Mouse (Mus musculus): ENCODE measurements around the gene Col10a1. TPM values are rescaled to one million over a fixed set of nuclear protein-coding genes. Genes with fewer than 3 reads are reported as not detected.

The Col10a1 gene
- polyA plus RNA-seq (2012; rRNA removed), result 0.02 and 0.04 TPM in 2 replicates

DNA sequence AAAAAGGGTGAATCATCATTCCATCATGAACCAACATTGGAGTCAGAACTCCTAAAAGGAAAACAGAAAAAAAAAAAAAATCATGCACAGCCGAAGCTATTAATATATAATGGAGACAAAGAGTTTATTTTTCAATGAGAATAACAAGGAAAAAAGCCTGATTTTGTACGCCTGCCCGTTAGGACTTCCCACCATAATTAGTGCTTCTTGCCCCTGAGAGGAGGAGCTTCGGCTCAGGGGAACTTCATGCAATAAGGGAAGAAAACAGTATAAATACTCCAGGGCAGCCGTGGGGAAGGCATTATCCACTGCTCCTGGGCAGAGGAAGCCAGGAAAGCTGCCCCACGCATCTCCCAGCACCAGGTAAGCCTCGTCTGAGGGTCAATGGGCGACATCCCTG, at the start of gene Col10a1:
Gene Col10a1, plus strand, starts transcription at position 301 of the 400 bp plus-strand sequence.
- no peak for TF ChIP-seq CTCF (IDR thresholded peaks at IDR 0.05; ENCODE audit: extremely low read depth, insufficient read depth, low read length)
- TF ChIP-seq POLR2A (IDR thresholded peaks at IDR 0.05; ENCODE audit: extremely low read depth, insufficient read depth, low read length), result no peak
- Histone ChIP-seq H3K27ac (ENCODE audit: insufficient read depth, low read length) (no peak within 1 kb of the TSS), H3K4me1 (ENCODE audit: control insufficient read depth, insufficient read depth, low read length) (no peaks in the 10 kb centered on the region), H3K4me3 (ENCODE audit: insufficient read depth, low read length) (no peak within 1 kb of the TSS)

- TF ChIP-seq POLR2A (IDR thresholded peaks at IDR 0.05; ENCODE audit: extremely low read depth, insufficient read depth, low read length) (no peak), CTCF (IDR thresholded peaks at IDR 0.05; ENCODE audit: extremely low read depth, insufficient read depth, low read length) (no peak)
- H3K4me1 ChIP-seq (ENCODE audit: control insufficient read depth, insufficient read depth, low read length), result no peaks in the 10 kb centered on the region
- no peak overlapping the region for H3K4me3 ChIP-seq (ENCODE audit: insufficient read depth, low read length)
- H3K27ac ChIP-seq (ENCODE audit: insufficient read depth, low read length), result no peak overlapping the region
These were observed 48.8 kb upstream of the Col10a1 start for GRCm38 (mm10) chr10:34341014-34341413.

DNA sequence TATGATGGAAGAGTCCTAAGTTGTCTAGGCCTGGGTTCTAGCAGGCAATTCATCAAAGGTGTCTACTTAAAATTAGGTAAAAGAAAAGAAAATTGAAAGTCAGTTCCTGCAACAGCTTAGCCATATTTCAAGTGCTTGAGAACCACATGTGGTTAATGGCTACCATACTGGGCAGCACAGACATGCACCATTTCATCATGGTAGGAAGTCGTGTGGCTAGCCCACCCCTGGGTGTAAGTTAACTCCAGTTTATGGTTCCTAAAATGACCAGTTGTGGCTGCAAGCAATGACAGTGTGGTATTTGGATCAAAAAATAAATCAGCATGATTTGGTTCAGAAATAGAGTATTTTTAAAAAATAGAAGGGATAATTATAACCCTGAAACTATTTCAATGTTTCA, 47.9 kb upstream of the Col10a1 start:
- Histone ChIP-seq H3K4me3 (ENCODE audit: insufficient read depth, low read length) (no peak overlapping the region), H3K27ac (ENCODE audit: insufficient read depth, low read length) (no peak overlapping the region), H3K4me1 (ENCODE audit: control insufficient read depth, insufficient read depth, low read length) (no peaks in the 10 kb centered on the region)
- TF ChIP-seq POLR2A (IDR thresholded peaks at IDR 0.05; ENCODE audit: extremely low read depth, insufficient read depth, low read length), result no peak
- TF ChIP-seq CTCF (IDR thresholded peaks at IDR 0.05; ENCODE audit: extremely low read depth, insufficient read depth, low read length), result no peak

GRCm38 (mm10) chr10:34352166-34352565, 37.6 kb upstream of the Col10a1 start:
- Histone ChIP-seq H3K27ac (ENCODE audit: insufficient read depth, low read length) (no peak overlapping the region), H3K4me1 (ENCODE audit: control insufficient read depth, insufficient read depth, low read length) (no peaks in the 10 kb centered on the region), H3K4me3 (ENCODE audit: insufficient read depth, low read length) (no peak overlapping the region)
- no peak for TF ChIP-seq CTCF (IDR thresholded peaks at IDR 0.05; ENCODE audit: extremely low read depth, insufficient read depth, low read length)

- TF ChIP-seq POLR2A (IDR thresholded peaks at IDR 0.05; ENCODE audit: extremely low read depth, insufficient read depth, low read length), result no peak
These were observed 31.5 kb upstream of the Col10a1 start for GRCm38 (mm10) chr10:34358263-34358662.

GRCm38 (mm10) chr10:34363756-34364155, 26.0 kb upstream of the Col10a1 start:
- Histone ChIP-seq H3K4me3 (ENCODE audit: insufficient read depth, low read length) (no peak overlapping the region), H3K4me1 (ENCODE audit: control insufficient read depth, insufficient read depth, low read length) (no peaks in the 10 kb centered on the region), H3K27ac (ENCODE audit: insufficient read depth, low read length) (no peak overlapping the region)
- TF ChIP-seq POLR2A (IDR thresholded peaks at IDR 0.05; ENCODE audit: extremely low read depth, insufficient read depth, low read length), result no peak
- no peak for TF ChIP-seq CTCF (IDR thresholded peaks at IDR 0.05; ENCODE audit: extremely low read depth, insufficient read depth, low read length)

More at GRCm38 (mm10) chr10:34358263-34358662, 31.5 kb upstream of the Col10a1 start:
- no peak overlapping the region for H3K4me3 ChIP-seq (ENCODE audit: insufficient read depth, low read length)
- no peaks in the 10 kb centered on the region for H3K4me1 ChIP-seq (ENCODE audit: control insufficient read depth, insufficient read depth, low read length)
- no peak overlapping the region for H3K27ac ChIP-seq (ENCODE audit: insufficient read depth, low read length)

- TF ChIP-seq POLR2A (IDR thresholded peaks at IDR 0.05; ENCODE audit: extremely low read depth, insufficient read depth, low read length), result no peak
- TF ChIP-seq CTCF (IDR thresholded peaks at IDR 0.05; ENCODE audit: extremely low read depth, insufficient read depth, low read length), result peak; percentile 70
- no peak overlapping the region for H3K27ac ChIP-seq (ENCODE audit: insufficient read depth, low read length)
- no peaks in the 10 kb centered on the region for H3K4me1 ChIP-seq (ENCODE audit: control insufficient read depth, insufficient read depth, low read length)
- H3K4me3 ChIP-seq (ENCODE audit: insufficient read depth, low read length), result no peak overlapping the region
These were observed 21.6 kb upstream of the Col10a1 start for GRCm38 (mm10) chr10:34368138-34368537.

- Histone ChIP-seq H3K4me3 (ENCODE audit: insufficient read depth, low read length) (no peak overlapping the region), H3K27ac (ENCODE audit: insufficient read depth, low read length) (no peak overlapping the region), H3K4me1 (ENCODE audit: control insufficient read depth, insufficient read depth, low read length) (no peaks in the 10 kb centered on the region)
- TF ChIP-seq CTCF (IDR thresholded peaks at IDR 0.05; ENCODE audit: extremely low read depth, insufficient read depth, low read length) (no peak), POLR2A (IDR thresholded peaks at IDR 0.05; ENCODE audit: extremely low read depth, insufficient read depth, low read length) (no peak)
These were observed 16.4 kb upstream of the Col10a1 start for GRCm38 (mm10) chr10:34373332-34373731.

DNA sequence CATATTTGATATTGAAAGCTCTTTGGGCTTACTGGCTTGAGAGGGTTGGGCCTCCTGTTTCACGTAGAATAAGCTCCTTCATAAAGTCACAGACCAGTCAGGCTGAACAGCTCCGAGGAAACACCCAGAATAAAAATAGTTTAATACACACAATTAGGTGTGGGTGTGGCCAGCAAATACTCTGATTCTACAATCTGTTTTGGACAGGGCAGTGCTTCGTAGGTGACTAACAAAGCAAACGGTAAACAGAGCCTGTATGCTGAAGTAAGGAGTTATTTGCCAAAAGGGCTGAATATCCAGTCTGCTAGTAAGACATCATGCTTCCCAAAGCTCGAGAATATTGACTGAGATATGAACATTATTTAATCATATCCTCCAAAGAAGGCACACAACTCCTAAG, 4.1 kb upstream of the Col10a1 start:
- H3K4me1 ChIP-seq (ENCODE audit: control insufficient read depth, insufficient read depth, low read length), result no peaks in the 10 kb centered on the region

GRCm38 (mm10) chr10:34396959-34397358, 7.2 kb downstream of the Col10a1 start:
- H3K4me3 ChIP-seq (ENCODE audit: insufficient read depth, low read length), result no peak overlapping the region
- H3K4me1 ChIP-seq (ENCODE audit: control insufficient read depth, insufficient read depth, low read length), result no peaks in the 10 kb centered on the region
- H3K27ac ChIP-seq (ENCODE audit: insufficient read depth, low read length), result no peak overlapping the region
- TF ChIP-seq CTCF (IDR thresholded peaks at IDR 0.05; ENCODE audit: extremely low read depth, insufficient read depth, low read length) (no peak), POLR2A (IDR thresholded peaks at IDR 0.05; ENCODE audit: extremely low read depth, insufficient read depth, low read length) (no peak)

More for the DNA sequence above, 4.1 kb upstream of the Col10a1 start:
- no peak overlapping the region for H3K27ac ChIP-seq (ENCODE audit: insufficient read depth, low read length)
- H3K4me3 ChIP-seq (ENCODE audit: insufficient read depth, low read length), result no peak overlapping the region
- TF ChIP-seq POLR2A (IDR thresholded peaks at IDR 0.05; ENCODE audit: extremely low read depth, insufficient read depth, low read length) (no peak), CTCF (IDR thresholded peaks at IDR 0.05; ENCODE audit: extremely low read depth, insufficient read depth, low read length) (no peak)

DNA sequence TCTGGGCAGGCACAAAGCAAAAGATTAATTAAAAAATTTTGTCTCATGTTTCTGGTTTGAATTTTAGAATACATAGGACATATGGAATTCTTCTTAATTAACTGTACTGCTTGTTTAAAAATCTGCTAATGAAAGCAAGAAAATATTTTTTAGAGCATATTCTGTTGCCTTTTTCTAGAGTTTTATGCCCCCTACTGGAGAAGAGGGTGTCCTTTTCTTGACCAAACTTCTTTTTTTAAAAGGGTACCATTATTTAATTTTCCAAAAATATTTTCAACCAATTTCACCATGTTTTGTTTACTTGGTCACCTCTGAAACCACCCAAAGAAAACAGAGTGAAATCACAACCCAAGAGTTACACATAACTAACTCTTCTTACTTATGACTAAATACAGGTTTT, 9.5 kb downstream of the Col10a1 start:
- H3K4me1 ChIP-seq (ENCODE audit: control insufficient read depth, insufficient read depth, low read length), result no peaks in the 10 kb centered on the region
- H3K4me3 ChIP-seq (ENCODE audit: insufficient read depth, low read length), result no peak overlapping the region
- TF ChIP-seq CTCF (IDR thresholded peaks at IDR 0.05; ENCODE audit: extremely low read depth, insufficient read depth, low read length), result no peak
- TF ChIP-seq POLR2A (IDR thresholded peaks at IDR 0.05; ENCODE audit: extremely low read depth, insufficient read depth, low read length), result no peak
- H3K27ac ChIP-seq (ENCODE audit: insufficient read depth, low read length), result no peak overlapping the region
